Mouse (Mus musculus): ENCODE measurements around the gene Negr1.

GRCm38 (mm10) chr3:157217794-157218193, 656.2 kb downstream of the Negr1 start:
- TF ChIP-seq ZC3H11A (IDR thresholded peaks at IDR 0.05; ENCODE audit: borderline replicate concordance, low read depth, low read length): no peak
- TF ChIP-seq MAFK (IDR thresholded peaks at IDR 0.05; ENCODE audit: insufficient read depth, low read depth, low read length): no peak
- no peak for TF ChIP-seq HCFC1 (IDR thresholded peaks at IDR 0.05; ENCODE audit: borderline replicate concordance, insufficient read depth, low read length)
- no peak for TF ChIP-seq CHD2 (IDR thresholded peaks at IDR 0.05; ENCODE audit: low read depth, low read length)

All from ES-E14 (cell line).